Mouse (Mus musculus): ENCODE measurements around the gene Rtf2. TPM values are rescaled to one million over a fixed set of nuclear protein-coding genes. Genes with fewer than 3 reads are reported as not detected.

The Rtf2 gene
- total and polyA plus RNA-seq, 3 experiments: 22.3 to 28.6 (median 27.2) TPM

- no peak overlapping the region for H3K27ac ChIP-seq
- WGBS: 98% methylated on average over 4 of the region's 4 CpGs
- no peaks in the 10 kb centered on the region for H3K36me3 ChIP-seq (ENCODE audit: control insufficient read depth, insufficient read depth, low read length)
- intact Hi-C loops (cut with DNase I): no loop called here
- H3K9ac ChIP-seq (ENCODE audit: low read depth, low read length): no peak overlapping the region
- no peaks in the 10 kb centered on the region for H3K4me1 ChIP-seq (ENCODE audit: control insufficient read depth, insufficient read depth, low read length)
- DNase-seq: no peak
- no peak overlapping the region for H3K4me3 ChIP-seq
- TF ChIP-seq POLR2A (IDR thresholded peaks at IDR 0.05; ENCODE audit: insufficient read depth, low read depth, low read length): no peak
- no peak for TF ChIP-seq CTCF (IDR thresholded peaks at IDR 0.05)
- no peak for TF ChIP-seq EP300 (IDR thresholded peaks at IDR 0.05; ENCODE audit: insufficient read depth, low read depth, low read length)
- no peaks in the 10 kb centered on the region for H3K27me3 ChIP-seq (ENCODE audit: control insufficient read depth, insufficient read depth, low read length)
- H3K79me2 ChIP-seq (replicated peaks; ENCODE audit: control insufficient read depth, insufficient read depth, low read length): no peaks in the 10 kb centered on the region
Measured at GRCm38 (mm10) chr2:172452031-172452430, 11.7 kb downstream of the Rtf2 start.

GRCm38 (mm10) chr2:172452458-172452857 is 12.1 kb downstream of the Rtf2 start:
- Histone ChIP-seq H3K27ac (no peak overlapping the region), H3K4me1 (ENCODE audit: control insufficient read depth, insufficient read depth, low read length) (no peaks in the 10 kb centered on the region), H3K4me3 (no peak overlapping the region), H3K27me3 (ENCODE audit: control insufficient read depth, insufficient read depth, low read length) (no peaks in the 10 kb centered on the region), H3K9ac (ENCODE audit: low read depth, low read length) (no peak overlapping the region), H3K36me3 (ENCODE audit: control insufficient read depth, insufficient read depth, low read length) (no peaks in the 10 kb centered on the region), H3K79me2 (replicated peaks; ENCODE audit: control insufficient read depth, insufficient read depth, low read length) (no peaks in the 10 kb centered on the region)
- TF ChIP-seq POLR2A (IDR thresholded peaks at IDR 0.05; ENCODE audit: insufficient read depth, low read depth, low read length) (no peak), CTCF (IDR thresholded peaks at IDR 0.05) (no peak), EP300 (IDR thresholded peaks at IDR 0.05; ENCODE audit: insufficient read depth, low read depth, low read length) (no peak)
- 93% methylated on average over 10 of the region's 10 CpGs for WGBS
- no peak for DNase-seq
- intact Hi-C loops (cut with DNase I): no loop called here

GRCm38 (mm10) chr2:172458496-172458895 is 18.1 kb downstream of the Rtf2 start, which contains the start of gene Gcnt7:
Gcnt7 (minus strand) TSS chr2:172458596.
- WGBS: 83% methylated on average over 11 of the region's 11 CpGs
- H3K4me1 ChIP-seq (ENCODE audit: control insufficient read depth, insufficient read depth, low read length): no peaks in the 10 kb centered on the region
- H3K36me3 ChIP-seq (ENCODE audit: control insufficient read depth, insufficient read depth, low read length): no peaks in the 10 kb centered on the region
- H3K27ac ChIP-seq: no peak within 1 kb of the TSS
- no peaks in the 10 kb centered on the region for H3K27me3 ChIP-seq (ENCODE audit: control insufficient read depth, insufficient read depth, low read length)
- no peaks in the 10 kb centered on the region for H3K79me2 ChIP-seq (replicated peaks; ENCODE audit: control insufficient read depth, insufficient read depth, low read length)
- no peak for DNase-seq
- no peak within 1 kb of the TSS for H3K9ac ChIP-seq (ENCODE audit: low read depth, low read length)
- intact Hi-C loops (cut with DNase I): no loop called here
- H3K4me3 ChIP-seq: no peak within 1 kb of the TSS
- no peak for TF ChIP-seq EP300 (IDR thresholded peaks at IDR 0.05; ENCODE audit: insufficient read depth, low read depth, low read length)
- no peak for TF ChIP-seq CTCF (IDR thresholded peaks at IDR 0.05)
- no peak for TF ChIP-seq POLR2A (IDR thresholded peaks at IDR 0.05; ENCODE audit: insufficient read depth, low read depth, low read length)

- Histone ChIP-seq H3K4me3 (no peak overlapping the region), H3K36me3 (ENCODE audit: control insufficient read depth, insufficient read depth, low read length) (no peaks in the 10 kb centered on the region), H3K79me2 (replicated peaks; ENCODE audit: control insufficient read depth, insufficient read depth, low read length) (no peaks in the 10 kb centered on the region), H3K27ac (no peak overlapping the region), H3K27me3 (ENCODE audit: control insufficient read depth, insufficient read depth, low read length) (no peaks in the 10 kb centered on the region), H3K4me1 (ENCODE audit: control insufficient read depth, insufficient read depth, low read length) (no peaks in the 10 kb centered on the region), H3K9ac (ENCODE audit: low read depth, low read length) (no peak overlapping the region)
- no peak for TF ChIP-seq EP300 (IDR thresholded peaks at IDR 0.05; ENCODE audit: insufficient read depth, low read depth, low read length)
- TF ChIP-seq CTCF (IDR thresholded peaks at IDR 0.05): no peak
- no peak for TF ChIP-seq POLR2A (IDR thresholded peaks at IDR 0.05; ENCODE audit: insufficient read depth, low read depth, low read length)
- no peak for DNase-seq
- 78% methylated on average over 2 of the region's 2 CpGs for WGBS
- intact Hi-C loops (cut with DNase I): no loop called here
Measured at GRCm38 (mm10) chr2:172460647-172461046, 20.3 kb downstream of the Rtf2 start.

- Histone ChIP-seq H3K4me3 (no peak overlapping the region), H3K4me1 (ENCODE audit: control insufficient read depth, insufficient read depth, low read length) (no peaks in the 10 kb centered on the region), H3K79me2 (replicated peaks; ENCODE audit: control insufficient read depth, insufficient read depth, low read length) (no peaks in the 10 kb centered on the region), H3K27me3 (ENCODE audit: control insufficient read depth, insufficient read depth, low read length) (no peaks in the 10 kb centered on the region), H3K27ac (no peak overlapping the region), H3K9ac (ENCODE audit: low read depth, low read length) (no peak overlapping the region), H3K36me3 (ENCODE audit: control insufficient read depth, insufficient read depth, low read length) (no peaks in the 10 kb centered on the region)
- 84% methylated on average over 4 of the region's 4 CpGs for WGBS
- DNase-seq: no peak
- intact Hi-C loops (cut with DNase I): no loop called here
- TF ChIP-seq POLR2A (IDR thresholded peaks at IDR 0.05; ENCODE audit: insufficient read depth, low read depth, low read length) (no peak), EP300 (IDR thresholded peaks at IDR 0.05; ENCODE audit: insufficient read depth, low read depth, low read length) (no peak), CTCF (IDR thresholded peaks at IDR 0.05) (no peak)
Measured at GRCm38 (mm10) chr2:172462813-172463212, 22.5 kb downstream of the Rtf2 start.

GRCm38 (mm10) chr2:172466427-172467132 is 26.2 kb downstream of the Rtf2 start:
- TF ChIP-seq EP300 (IDR thresholded peaks at IDR 0.05; ENCODE audit: insufficient read depth, low read depth, low read length) (no peak), CTCF (IDR thresholded peaks at IDR 0.05) (no peak), POLR2A (IDR thresholded peaks at IDR 0.05; ENCODE audit: insufficient read depth, low read depth, low read length) (no peak)
- no peaks in the 10 kb centered on the region for H3K36me3 ChIP-seq (ENCODE audit: control insufficient read depth, insufficient read depth, low read length)
- no peaks in the 10 kb centered on the region for H3K27me3 ChIP-seq (ENCODE audit: control insufficient read depth, insufficient read depth, low read length)
- no peak for DNase-seq
- H3K4me1 ChIP-seq (ENCODE audit: control insufficient read depth, insufficient read depth, low read length): no peaks in the 10 kb centered on the region
- WGBS: 83% methylated on average over 11 of the region's 11 CpGs
- H3K4me3 ChIP-seq: no peak overlapping the region
- H3K9ac ChIP-seq (ENCODE audit: low read depth, low read length): no peak overlapping the region
- intact Hi-C loops (cut with DNase I): no loop called here
- H3K79me2 ChIP-seq (replicated peaks; ENCODE audit: control insufficient read depth, insufficient read depth, low read length): no peaks in the 10 kb centered on the region
- H3K27ac ChIP-seq: no peak overlapping the region
